Mouse (Mus musculus) liver, embryonic 16.5 days (tissue): ENCODE results near the gene Scly. TPM values are rescaled to one million over a fixed set of nuclear protein-coding genes. Genes with fewer than 3 reads are reported as not detected.
A peak's percentile ranks its signal among the peaks of the same experiment; 100 is the strongest.

Source experiments
- ATAC-seq: fragments of 200-750 bp; cut with Nextera tagmentation; 2 replicates; pipeline ENCODE4 v1.8.0; 2017; ENCODE audit warnings: low read depth, mild to moderate bottlenecking, moderate number of reproducible peaks, moderate library complexity
- H3K27ac ChIP-seq: fragments of 300-500 bp; sonication (generic); 2 replicates; pipeline ENCODE4 v1.5.1; 2014; ENCODE audit warnings: mild to moderate bottlenecking, low read length
- H3K27me3 ChIP-seq: fragments of 300-500 bp; sonication (generic); 2 replicates; pipeline ENCODE4 v1.6.1; 2014; ENCODE audit warnings: low read depth, low read length, mixed read lengths; ENCODE audit not compliant: control insufficient read depth, insufficient read depth
- H3K36me3 ChIP-seq: fragments of 300-500 bp; sonication (generic); 2 replicates; pipeline ENCODE4 v1.6.1; 2014; ENCODE audit warnings: mild to moderate bottlenecking; ENCODE audit not compliant: control insufficient read depth, insufficient read depth
- H3K4me1 ChIP-seq: fragments of 300-500 bp; sonication (generic); 2 replicates; pipeline ENCODE4 v1.6.1; 2014; ENCODE audit warnings: low read depth, low read length, mixed read lengths; ENCODE audit not compliant: control insufficient read depth
- H3K4me2 ChIP-seq: fragments of 300-500 bp; sonication (generic); 2 replicates; pipeline ENCODE4 v1.6.1; 2014; ENCODE audit warnings: low read depth, low read length, mixed read lengths
- H3K4me3 ChIP-seq: fragments of 300-500 bp; sonication (generic); 2 replicates; pipeline ENCODE4 v1.5.1; 2014; ENCODE audit warnings: low read depth, mild to moderate bottlenecking, low read length
- H3K9ac ChIP-seq: fragments of 300-500 bp; sonication (generic); 2 replicates; pipeline ENCODE4 v1.6.1; 2014; ENCODE audit warnings: low read depth, low read length
- H3K9me3 ChIP-seq: fragments of 300-500 bp; sonication (generic); replicated peaks from 2 replicates; pipeline ENCODE4 v1.6.1; 2016; ENCODE audit warnings: low read length; ENCODE audit not compliant: control insufficient read depth
- WGBS: fragments of 180-500 bp; shearing (Covaris S2); extraction: QIAGEN DNeasy Blood & Tissue Kit; methylation state at CpG from one replicate; pipeline ENCODE4 v1.1.7; 2014; ENCODE audit not compliant: insufficient replicate concordance; 5-methylcytosine and 5-hydroxymethylcytosine counted together
- polyA plus RNA-seq: library from polyadenylated mRNA; unstranded; fragments of >200 nt; fragmentation: Nextera tagmentation; extraction: Ambion mirVana; gene quantifications from 2 replicates; pipeline ENCODE4 v1.2.1, GENCODE M21; 2015

Gene Scly
- polyA plus RNA-seq, 1 experiment from 2014 or later, result 33.4 TPM

- Histone ChIP-seq H3K27ac (no peak overlapping the region), H3K36me3 (no peaks in the 10 kb centered on the region), H3K27me3 (peaks cover 44% of the 10 kb centered on the region), H3K4me1 (no peaks in the 10 kb centered on the region), H3K4me3 (0 out of 2 replicates have a peak overlapping the region, but pooled peaks have one; percentile 5), H3K9ac (no peak overlapping the region), H3K4me2 (no peak overlapping the region), H3K9me3 (no peaks in the 10 kb centered on the region)
- no peak; the same call in 1 of the 2 replicates for ATAC-seq
- WGBS, result 3% methylated on average over 68 of the region's 68 CpGs
Measured at GRCm38 (mm10) chr1:91344921-91345685, 47.0 kb downstream of the Scly start.

DNA sequence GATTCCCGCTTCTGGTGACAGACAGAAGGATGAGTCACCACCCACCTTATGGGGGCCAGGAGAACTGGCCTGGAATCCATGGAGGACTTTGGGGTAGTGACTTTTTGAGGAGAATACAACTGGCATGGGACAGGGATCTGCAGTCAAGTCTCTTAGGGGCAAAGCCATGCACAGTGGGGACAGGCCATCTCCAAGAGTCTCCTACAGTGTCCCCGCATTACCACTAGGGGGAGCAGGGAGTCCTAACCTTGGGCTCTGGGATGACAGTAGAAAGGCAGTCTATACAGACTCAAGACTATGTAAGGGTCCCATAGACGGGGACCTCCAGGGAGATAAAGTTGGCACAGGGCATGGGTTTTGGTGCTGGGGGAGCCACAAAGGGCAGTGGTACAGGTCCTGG is 48.8 kb downstream of the Scly start:
- no peaks in the 10 kb centered on the region for H3K36me3 ChIP-seq
- H3K9ac ChIP-seq, result no peak overlapping the region
- no peaks in the 10 kb centered on the region for H3K4me1 ChIP-seq
- ATAC-seq, result peak; percentile 58; the same call in 1 of the 2 replicates
- no peak overlapping the region for H3K4me2 ChIP-seq
- 18% methylated on average over 3 of the region's 3 CpGs for WGBS
- H3K27ac ChIP-seq, result no peak overlapping the region
- H3K4me3 ChIP-seq, result no peak overlapping the region
- H3K9me3 ChIP-seq, result no peaks in the 10 kb centered on the region
- H3K27me3 ChIP-seq, result peaks cover 44% of the 10 kb centered on the region

GRCm38 (mm10) chr1:91350841-91351240 is 52.7 kb downstream of the Scly start, which contains the start of gene Klhl30:
Gene Klhl30 (plus strand): TSS chr1:91351016.
- Histone ChIP-seq H3K9me3 (no peaks in the 10 kb centered on the region), H3K27me3 (peaks cover 9% of the 10 kb centered on the region), H3K4me2 (no peak within 1 kb of the TSS), H3K9ac (no peak within 1 kb of the TSS), H3K4me1 (no peaks in the 10 kb centered on the region), H3K4me3 (no peak within 1 kb of the TSS), H3K27ac (no peak within 1 kb of the TSS), H3K36me3 (no peaks in the 10 kb centered on the region)
- ATAC-seq, result no peak
- WGBS, result 40% methylated on average over 4 of the region's 4 CpGs

DNA sequence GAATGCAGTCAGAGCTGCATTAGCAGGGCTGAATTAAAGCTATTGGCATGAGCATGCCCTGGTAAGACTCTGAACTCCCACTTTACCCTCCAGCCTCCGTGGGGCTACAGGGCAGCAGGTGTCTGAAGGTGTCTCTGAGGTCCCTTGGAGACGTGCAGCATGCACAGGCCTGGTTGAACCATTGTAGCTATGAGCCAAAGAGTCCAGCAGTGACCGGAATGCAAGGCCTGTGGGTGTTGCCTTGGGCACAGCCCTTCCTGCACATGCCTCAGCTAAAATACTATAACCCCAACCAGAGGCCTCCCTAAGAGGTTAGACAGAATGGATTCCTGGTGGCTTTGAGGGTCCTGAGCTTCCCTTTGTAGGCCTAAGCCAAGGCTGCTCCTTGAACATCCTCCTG is 53.1 kb downstream of the Scly start:
- Histone ChIP-seq H3K9me3 (no peaks in the 10 kb centered on the region), H3K27ac (no peak overlapping the region), H3K27me3 (peaks cover 5% of the 10 kb centered on the region), H3K9ac (no peak overlapping the region), H3K4me1 (no peaks in the 10 kb centered on the region), H3K4me2 (no peak overlapping the region), H3K36me3 (no peaks in the 10 kb centered on the region), H3K4me3 (no peak overlapping the region)
- ATAC-seq, result no peak
- 54% methylated on average over 3 of the region's 3 CpGs for WGBS

GRCm38 (mm10) chr1:91352277-91352676 is 54.1 kb downstream of the Scly start:
- Histone ChIP-seq H3K4me2 (no peak overlapping the region), H3K4me1 (no peaks in the 10 kb centered on the region), H3K27ac (no peak overlapping the region), H3K9me3 (no peaks in the 10 kb centered on the region), H3K36me3 (no peaks in the 10 kb centered on the region), H3K4me3 (no peak overlapping the region), H3K27me3 (no peaks in the 10 kb centered on the region; the same call in 1 of the 2 replicates), H3K9ac (no peak overlapping the region)
- WGBS, result 55% methylated on average over 2 of the region's 2 CpGs
- no peak for ATAC-seq

DNA sequence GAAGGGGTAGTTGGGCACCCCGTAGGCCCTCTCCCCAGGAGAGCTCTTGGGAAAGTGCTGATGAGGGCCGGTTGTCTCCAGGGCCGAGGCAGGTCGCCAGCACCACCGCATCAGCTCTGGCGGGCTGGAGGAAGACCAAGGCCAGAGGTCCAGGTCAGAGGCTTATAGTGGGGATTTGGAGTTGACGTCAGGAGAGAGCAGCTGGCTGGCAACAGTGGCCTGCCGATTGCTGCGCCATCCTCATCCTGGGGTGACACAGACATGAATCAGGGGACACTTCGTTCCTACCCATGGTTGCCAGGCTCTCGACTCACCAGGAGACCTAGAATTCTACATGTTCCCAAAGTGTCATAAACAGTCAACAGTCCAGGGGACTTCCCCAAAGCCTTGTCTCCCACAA is 58.0 kb downstream of the Scly start:
- Histone ChIP-seq H3K27ac (no peak overlapping the region), H3K4me2 (no peak overlapping the region), H3K4me3 (no peak overlapping the region), H3K4me1 (no peaks in the 10 kb centered on the region), H3K9me3 (no peaks in the 10 kb centered on the region), H3K36me3 (no peaks in the 10 kb centered on the region), H3K27me3 (no peaks in the 10 kb centered on the region), H3K9ac (no peak overlapping the region)
- 68% methylated on average over 11 of the region's 11 CpGs for WGBS
- ATAC-seq, result no peak

GRCm38 (mm10) chr1:91362113-91362512 is 64.0 kb downstream of the Scly start:
- no peaks in the 10 kb centered on the region for H3K27me3 ChIP-seq
- no peak overlapping the region for H3K9ac ChIP-seq
- no peaks in the 10 kb centered on the region for H3K9me3 ChIP-seq
- no peak overlapping the region for H3K27ac ChIP-seq
- no peak for ATAC-seq
- H3K4me3 ChIP-seq, result no peak overlapping the region
- peaks cover 12% of the 10 kb centered on the region for H3K4me1 ChIP-seq
- H3K4me2 ChIP-seq, result no peak overlapping the region
- 53% methylated on average over 5 of the region's 5 CpGs for WGBS
- no peaks in the 10 kb centered on the region for H3K36me3 ChIP-seq

DNA sequence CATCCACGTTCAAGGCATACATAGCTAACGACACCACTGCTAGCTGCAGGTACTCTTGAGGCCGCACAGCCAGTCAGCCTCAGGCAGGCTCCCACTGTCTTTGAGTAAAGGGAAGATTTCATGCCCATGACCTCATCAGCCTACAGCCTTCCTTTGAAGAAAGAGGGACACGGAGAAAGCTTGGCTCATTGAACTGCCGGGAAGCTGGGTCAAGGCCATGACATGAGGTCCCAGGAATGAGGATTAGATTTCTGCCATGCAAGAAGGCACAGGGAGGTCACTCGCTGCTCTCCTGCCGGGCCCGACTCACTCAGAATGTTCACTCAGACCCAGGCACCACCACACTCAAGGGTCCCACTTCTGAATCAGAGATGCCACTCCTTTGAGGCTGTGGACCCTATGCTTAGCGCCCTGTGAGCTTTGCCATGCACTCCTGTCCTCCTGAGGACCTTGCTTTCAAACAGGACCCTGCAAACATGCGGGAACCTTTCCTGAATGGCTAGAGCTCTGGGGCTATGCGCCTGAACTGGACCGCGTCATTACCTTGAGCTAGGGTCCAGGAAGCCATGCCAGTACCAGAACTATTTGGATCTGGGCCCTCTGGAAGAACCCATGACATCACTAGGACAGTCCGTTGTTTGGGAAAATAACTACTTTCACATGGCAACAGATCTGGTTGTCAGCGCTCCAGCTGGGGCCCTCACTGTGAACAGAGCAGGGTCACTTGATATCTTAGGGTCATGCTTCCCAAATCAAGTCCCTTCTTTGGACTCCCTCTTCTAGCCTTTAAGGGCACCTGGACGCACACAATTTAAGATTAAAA is 66.9 kb downstream of the Scly start:
- Histone ChIP-seq H3K27me3 (no peaks in the 10 kb centered on the region), H3K27ac (no peak overlapping the region), H3K4me1 (peaks cover 17% of the 10 kb centered on the region), H3K9ac (no peak overlapping the region), H3K9me3 (no peaks in the 10 kb centered on the region), H3K36me3 (no peaks in the 10 kb centered on the region), H3K4me3 (no peak overlapping the region), H3K4me2 (no peak overlapping the region)
- WGBS, result 86% methylated on average over 16 of the region's 16 CpGs
- ATAC-seq, result no peak

DNA sequence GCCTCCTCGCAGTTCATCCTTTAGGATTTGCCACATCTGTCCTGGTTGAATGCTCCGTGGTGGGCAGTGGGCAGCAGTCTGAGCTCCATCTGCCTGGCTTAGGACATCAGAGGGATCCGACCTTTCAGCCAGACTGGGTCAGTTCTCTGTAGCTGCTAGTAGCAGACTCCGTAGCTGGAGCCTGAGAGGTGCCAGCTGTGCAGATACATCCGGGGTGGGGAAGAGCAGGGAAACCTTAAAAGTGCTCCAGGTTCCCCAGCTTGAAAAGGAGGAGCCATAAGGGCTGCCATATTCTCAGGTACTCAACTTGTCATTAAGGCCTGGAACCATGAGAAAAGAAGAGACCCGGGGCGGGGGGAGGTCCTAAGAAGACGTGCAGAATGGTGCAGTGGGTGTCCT is 67.7 kb downstream of the Scly start:
- peaks cover 17% of the 10 kb centered on the region for H3K4me1 ChIP-seq
- H3K27ac ChIP-seq, result no peak overlapping the region
- ATAC-seq, result no peak
- H3K27me3 ChIP-seq, result no peaks in the 10 kb centered on the region
- 33% methylated on average over 8 of the region's 8 CpGs for WGBS
- H3K4me3 ChIP-seq, result peak overlapping the region; percentile 79
- H3K9ac ChIP-seq, result peak overlapping the region; percentile 88
- 0 out of 2 replicates have a peak, but pooled peaks cover 5% of the 10 kb centered on the region for H3K36me3 ChIP-seq
- H3K4me2 ChIP-seq, result peak overlapping the region; percentile 95
- H3K9me3 ChIP-seq, result no peaks in the 10 kb centered on the region
